Mouse (Mus musculus) cerebellum, adult 9-10 months (tissue): ENCODE results near the gene Spi1.
"Not testable (repeated sequence)": the region's sequence is repeated elsewhere in the genome, so short reads cannot be mapped to it uniquely, and the experiment has no call there.

Experiments used
- DNase-seq: peaks from one replicate; pipeline ENCODE4 v3.0.0; 2022

Spi1 gene

GRCm38 (mm10) chr2:91097015-91097414 is 14.8 kb downstream of the Spi1 start:
- DNase-seq, result no peak

- DNase-seq, result no peak
Measured at GRCm38 (mm10) chr2:91098156-91098555, 16.0 kb downstream of the Spi1 start.

- peak; percentile 90 for DNase-seq
Measured at GRCm38 (mm10) chr2:91101124-91101740, 19.0 kb downstream of the Spi1 start.

GRCm38 (mm10) chr2:91108156-91108555 is 26.0 kb downstream of the Spi1 start:
- no peak for DNase-seq

GRCm38 (mm10) chr2:91109241-91109640 is 27.1 kb downstream of the Spi1 start:
- no peak for DNase-seq

- no peak for DNase-seq
Measured at GRCm38 (mm10) chr2:91109807-91110385, 27.7 kb downstream of the Spi1 start.

- DNase-seq, result no peak
Measured at GRCm38 (mm10) chr2:91110429-91110828, 28.2 kb downstream of the Spi1 start.

- not testable (repeated sequence) for DNase-seq
Measured at GRCm38 (mm10) chr2:91111832-91112231, 29.6 kb downstream of the Spi1 start.

- no peak for DNase-seq
Measured at GRCm38 (mm10) chr2:91112491-91112890, 30.3 kb downstream of the Spi1 start.

- DNase-seq, result no peak
Measured at GRCm38 (mm10) chr2:91113334-91113733, 31.1 kb downstream of the Spi1 start.

- DNase-seq, result no peak
Measured at GRCm38 (mm10) chr2:91113852-91114251, 31.7 kb downstream of the Spi1 start.

- DNase-seq, result peak; percentile 99
Measured at GRCm38 (mm10) chr2:91114781-91115577, 32.8 kb downstream of the Spi1 start.

GRCm38 (mm10) chr2:91115578-91115970 is 33.4 kb downstream of the Spi1 start:
- no peak for DNase-seq

GRCm38 (mm10) chr2:91116842-91117241 is 34.7 kb downstream of the Spi1 start:
- no peak for DNase-seq

GRCm38 (mm10) chr2:91117585-91118275 is 35.5 kb downstream of the Spi1 start, which contains the start of gene Mybpc3:
TSS of gene Mybpc3 (plus strand) at chr2:91118144.
- no peak for DNase-seq

GRCm38 (mm10) chr2:91118647-91119046 is 36.5 kb downstream of the Spi1 start:
- DNase-seq, result no peak

- peak; percentile 88 for DNase-seq
Measured at GRCm38 (mm10) chr2:91119061-91119460, 36.9 kb downstream of the Spi1 start.

GRCm38 (mm10) chr2:91119551-91119950 is 37.4 kb downstream of the Spi1 start:
- DNase-seq, result peak; percentile 98

GRCm38 (mm10) chr2:91120261-91120671 is 38.1 kb downstream of the Spi1 start:
- peak; percentile 66 for DNase-seq

GRCm38 (mm10) chr2:91121011-91121410 is 38.8 kb downstream of the Spi1 start:
- peak; percentile 58 for DNase-seq

GRCm38 (mm10) chr2:91121497-91121896 is 39.3 kb downstream of the Spi1 start:
- no peak for DNase-seq

- DNase-seq, result no peak
Measured at GRCm38 (mm10) chr2:91123521-91123920, 41.3 kb downstream of the Spi1 start.

- DNase-seq, result no peak
Measured at GRCm38 (mm10) chr2:91125101-91125500, 42.9 kb downstream of the Spi1 start.
